Mouse (Mus musculus): ENCODE measurements around the gene Plcb3.

DNA sequence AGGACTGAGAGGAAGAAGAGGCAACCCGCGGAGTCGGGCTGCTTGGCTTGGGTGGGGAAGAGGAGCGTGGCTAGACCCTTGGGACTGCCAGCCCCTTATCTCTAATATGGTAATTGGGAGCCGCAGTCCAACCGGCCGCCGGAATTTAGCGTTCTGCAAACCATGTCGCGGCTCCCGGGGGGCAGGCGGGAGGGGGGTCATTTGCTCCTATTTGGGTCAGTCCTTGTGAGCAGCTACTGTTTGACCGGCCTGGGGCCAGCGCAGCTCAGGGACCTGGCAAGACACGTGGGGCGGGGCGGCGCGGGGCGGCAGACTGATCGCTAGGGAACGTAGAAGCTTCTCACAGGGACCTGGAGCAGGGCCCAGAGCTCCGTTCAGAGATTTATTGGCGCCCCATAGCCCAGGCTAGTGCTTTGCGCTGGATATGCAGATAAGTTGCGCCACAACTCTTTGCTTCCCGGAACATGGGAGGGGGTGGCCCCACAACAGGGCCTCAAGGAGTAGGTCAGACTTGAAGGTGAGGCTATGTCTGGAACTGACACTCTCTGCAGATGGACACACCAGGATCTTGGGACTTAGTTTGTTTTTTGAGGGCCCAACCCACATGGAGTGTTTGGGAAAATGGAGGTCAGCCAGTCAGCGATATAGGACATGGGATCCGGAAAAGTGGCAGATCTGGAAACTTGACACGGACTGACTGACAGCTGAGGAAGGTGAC is 24.1 kb downstream of the Plcb3 start:
- TF ChIP-seq CTCF (IDR thresholded peaks at IDR 0.05; ENCODE audit: low read depth, low read length) (no peak), POLR2A (IDR thresholded peaks at IDR 0.05; ENCODE audit: borderline replicate concordance, low read depth, low read length) (no peak)
